Comparison of ENCODE assay signal across 9 mouse cellular contexts in the genomic region with DNA sequence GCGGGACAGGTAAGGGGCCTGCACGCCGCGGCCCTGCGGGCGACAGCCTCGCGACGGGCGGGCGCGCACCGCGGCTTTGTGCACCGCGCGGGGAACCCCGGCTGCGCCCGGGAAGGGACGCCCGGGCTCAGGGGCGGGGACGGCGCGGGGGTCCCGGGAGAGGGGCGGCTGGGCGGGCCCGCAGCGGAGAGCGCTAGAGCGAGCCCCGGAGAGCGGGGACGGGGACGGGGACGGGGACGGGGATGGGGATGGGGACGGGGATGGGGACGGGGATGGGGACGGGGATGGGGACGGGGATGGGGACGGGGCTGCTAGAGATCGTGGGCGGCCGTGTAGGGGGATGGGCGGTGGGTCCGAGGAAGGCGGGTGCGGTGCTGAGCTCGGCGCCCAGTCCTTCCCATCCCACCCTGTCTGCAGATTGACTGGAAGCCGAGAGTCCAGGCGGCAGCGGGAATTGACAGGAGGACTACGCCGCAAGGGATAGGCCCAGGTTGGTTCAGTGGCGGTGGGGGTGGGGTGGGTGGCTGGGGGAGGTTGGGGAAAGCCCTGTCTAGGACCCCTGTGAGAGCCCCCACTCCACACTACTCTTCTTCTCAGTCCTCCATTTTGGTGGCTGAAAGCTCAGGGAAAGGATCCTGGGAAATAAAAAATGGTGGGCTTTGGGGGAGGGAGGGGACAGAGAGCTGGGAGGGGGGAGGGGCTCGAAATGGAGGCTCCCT. TPM values are rescaled to one million over a fixed set of nuclear protein-coding genes. Genes with fewer than 3 reads are reported as not detected.
DNase-seq lines count a peak whose midpoint lies in the region; ATAC-seq lines count a peak whose summit lies in the region.
"Not testable (repeated sequence)": the region's sequence is repeated elsewhere in the genome, so short reads cannot be mapped to it uniquely, and the experiment has no call there.
"Had no signal": no experiment of that assay in that cellular context is flagged by ENCODE, and none has a peak within 500 bp of the region (broad histone marks: within the 10 kb centered on the region; RNA-seq: fewer than 3 reads in every experiment).

No protein-coding gene starts in this region.

- peak overlapping the region; percentile 56 for H3K9ac ChIP-seq in forebrain, embryonic 16.5 days (replicated peaks; ENCODE audit: low read depth, low read length)
- peak overlapping the region; percentile 41 for H3K9ac ChIP-seq in hindbrain, embryonic 15.5 days

- H3K4me1 ChIP-seq in forebrain, embryonic 16.5 days (replicated peaks; ENCODE audit: control insufficient read depth, insufficient read depth, low read length); limb, embryonic 10.5 days; megakaryocyte, embryonic 14.5 days: not testable (repeated sequence)
- H3K4me1 ChIP-seq in hindbrain, embryonic 15.5 days (replicated peaks), result peaks cover 15% of the 10 kb centered on the region

- not testable (repeated sequence) for H3K9me3 ChIP-seq in forebrain, embryonic 16.5 days (ENCODE audit: control insufficient read depth, low read length); hindbrain, embryonic 15.5 days; limb, embryonic 10.5 days (replicated peaks); megakaryocyte, embryonic 14.5 days

- 23% methylated on average over 3 of the region's 60 CpGs for WGBS in forebrain, embryonic 16.5 days
- WGBS in hindbrain, embryonic 15.5 days, result 28% methylated on average over 18 of the region's 60 CpGs
- WGBS in limb, embryonic 10.5 days, result 1% methylated on average over 7 of the region's 60 CpGs

- 0 out of 2 replicates have a peak, but pooled peaks have one; percentile 12 for ATAC-seq in common myeloid progenitor, adult 5-6 weeks (replicated peaks; ENCODE audit: low read depth, poor library complexity, severe bottlenecking)
- peak; percentile 56 for ATAC-seq in forebrain, embryonic 16.5 days
- peak; percentile 51 for ATAC-seq in hindbrain, embryonic 15.5 days (ENCODE audit: low FRiP score, low read depth)

- H3K4me2 ChIP-seq in forebrain, embryonic 16.5 days (ENCODE audit: low read length), result peak overlapping the region; percentile 45
- peak overlapping the region; percentile 57 for H3K4me2 ChIP-seq in hindbrain, embryonic 15.5 days

- H3K36me3 ChIP-seq in forebrain, embryonic 16.5 days (ENCODE audit: control insufficient read depth, insufficient read depth); hindbrain, embryonic 15.5 days; megakaryocyte, embryonic 14.5 days (replicated peaks; ENCODE audit: low read length): not testable (repeated sequence)
- H3K36me3 ChIP-seq in limb, embryonic 10.5 days, result peaks cover 15% of the 10 kb centered on the region

- DNase-seq in NIH3T3 (ENCODE audit: low read depth), result peak; percentile 57
- peak; percentile 43 for DNase-seq in limb, embryonic 10.5 days (ENCODE audit: low spot score)
- DNase-seq in retina, embryonic 14.5 days (ENCODE audit: low spot score), result peak; percentile 63

- H3K27ac ChIP-seq in forebrain, embryonic 16.5 days (ENCODE audit: low read length), result peak overlapping the region; percentile 37
- peak overlapping the region; percentile 75 for H3K27ac ChIP-seq in hindbrain, embryonic 15.5 days (replicated peaks)
- peak overlapping the region; percentile 78 for H3K27ac ChIP-seq in limb, embryonic 10.5 days

- H3K4me3 ChIP-seq in forebrain, embryonic 16.5 days (replicated peaks; ENCODE audit: low read length), result peak overlapping the region; percentile 45
- H3K4me3 ChIP-seq in hindbrain, embryonic 15.5 days, result peak overlapping the region; percentile 45
- H3K4me3 ChIP-seq in limb, embryonic 10.5 days, result peak overlapping the region; percentile 52
- peak overlapping the region; percentile 83 for H3K4me3 ChIP-seq in megakaryocyte, embryonic 14.5 days (replicated peaks)

- not testable (repeated sequence) for H3K27me3 ChIP-seq in forebrain, embryonic 16.5 days (replicated peaks; ENCODE audit: control insufficient read depth, insufficient read depth, low read length); hindbrain, embryonic 15.5 days; megakaryocyte, embryonic 14.5 days (replicated peaks)
- H3K27me3 ChIP-seq in limb, embryonic 10.5 days (ENCODE audit: low read depth, poor library complexity, severe bottlenecking), result peaks cover 46% of the 10 kb centered on the region

RNA-seq across cellular contexts. Expression of a gene that starts 0.5 kb away (rescaled TPM):
- total RNA-seq in common myeloid progenitor, adult 5-6 weeks (2017), result 127 and 175 TPM in 2 replicates
- 522 and 568 TPM in 2 replicates for polyA plus RNA-seq in forebrain, embryonic 16.5 days (2015; fragmentation: Nextera tagmentation; extraction: Ambion mirVana)
- polyA plus RNA-seq in hindbrain, embryonic 15.5 days (2015; fragmentation: Nextera tagmentation; extraction: Ambion mirVana), result 743 and 769 TPM in 2 replicates
- 633 and 675 TPM in 2 replicates for polyA plus RNA-seq in limb, embryonic 10.5 days (2016; fragmentation: Nextera tagmentation; extraction: Ambion mirVana)
- 46.6 and 242 TPM in 2 replicates for polyA plus RNA-seq in megakaryocyte, embryonic 14.5 days (2012; ENCODE audit: insufficient read depth, low replicate concordance)

RNA-seq across cellular contexts. Expression of a gene that starts 25.7 kb away (rescaled TPM):
- 264 and 277 TPM in 2 replicates for total RNA-seq in common myeloid progenitor, adult 5-6 weeks (2017)
- polyA plus RNA-seq in forebrain, embryonic 16.5 days (2015; fragmentation: Nextera tagmentation; extraction: Ambion mirVana), result 290 and 303 TPM in 2 replicates
- polyA plus RNA-seq in hindbrain, embryonic 15.5 days (2015; fragmentation: Nextera tagmentation; extraction: Ambion mirVana), result 236 and 251 TPM in 2 replicates
- 496 and 558 TPM in 2 replicates for polyA plus RNA-seq in limb, embryonic 10.5 days (2016; fragmentation: Nextera tagmentation; extraction: Ambion mirVana)
- polyA plus RNA-seq in megakaryocyte, embryonic 14.5 days (2012; ENCODE audit: insufficient read depth, low replicate concordance), result 4.2 and 79.7 TPM in 2 replicates

RNA-seq across cellular contexts. Expression of a gene that starts 55.2 kb away (rescaled TPM):
- total RNA-seq in common myeloid progenitor, adult 5-6 weeks (2017), result 10.5 and 12.3 TPM in 2 replicates
- polyA plus RNA-seq in forebrain, embryonic 16.5 days (2015; fragmentation: Nextera tagmentation; extraction: Ambion mirVana), result 176 and 223 TPM in 2 replicates
- 259 and 270 TPM in 2 replicates for polyA plus RNA-seq in hindbrain, embryonic 15.5 days (2015; fragmentation: Nextera tagmentation; extraction: Ambion mirVana)
- 100 and 107 TPM in 2 replicates for polyA plus RNA-seq in limb, embryonic 10.5 days (2016; fragmentation: Nextera tagmentation; extraction: Ambion mirVana)
- 12.7 TPM in 1 of 2 replicates, not detected in the other for polyA plus RNA-seq in megakaryocyte, embryonic 14.5 days (2012; ENCODE audit: insufficient read depth, low replicate concordance)

RNA-seq across cellular contexts. Expression of a gene that starts 56.0 kb away (rescaled TPM):
- not detected in 2 replicates for total RNA-seq in common myeloid progenitor, adult 5-6 weeks (2017)
- 2.1 and 2.3 TPM in 2 replicates for polyA plus RNA-seq in forebrain, embryonic 16.5 days (2015; fragmentation: Nextera tagmentation; extraction: Ambion mirVana)
- 2.7 and 4.1 TPM in 2 replicates for polyA plus RNA-seq in hindbrain, embryonic 15.5 days (2015; fragmentation: Nextera tagmentation; extraction: Ambion mirVana)
- polyA plus RNA-seq in limb, embryonic 10.5 days (2016; fragmentation: Nextera tagmentation; extraction: Ambion mirVana), result 0.44 and 0.64 TPM in 2 replicates
- not detected in 2 replicates for polyA plus RNA-seq in megakaryocyte, embryonic 14.5 days (2012; ENCODE audit: insufficient read depth, low replicate concordance)
- total RNA-seq: granulocyte monocyte progenitor cell, adult 5-6 weeks had no signal
- polyA plus RNA-seq: testis, adult 2 months had no signal

Comparison
In these comparisons a context has a peak if more than half of its experiments do, and no peak if none do; other contexts are left out.
1. Peak in every context shown above with its lines: DNase-seq, ATAC-seq, H3K4me3 ChIP-seq and H3K27ac ChIP-seq.